Mouse (Mus musculus) lung, adult 2 months (tissue): ENCODE measurements around the gene Tnpo3. TPM values are rescaled to one million over a fixed set of nuclear protein-coding genes. Genes with fewer than 3 reads are reported as not detected.

Experiments
- DNase-seq: peaks from one replicate; pipeline ENCODE4 v3.0.0; 2022
- H3K4me1 ChIP-seq: fragments of 200-500 bp; 2 replicates; pipeline ENCODE4 v1.6.1; 2011; ENCODE audit warnings: low read length; ENCODE audit not compliant: control insufficient read depth, insufficient read depth
- H3K4me3 ChIP-seq: fragments of 200-500 bp; replicated peaks from 2 replicates; pipeline ENCODE3; 2011; ENCODE audit warnings: low read depth, mild to moderate bottlenecking, control low read depth, low read length; ENCODE audit errors: extremely low read depth
- CTCF ChIP-seq: fragments of 200-500 bp; IDR thresholded peaks from 2 replicates; pipeline ENCODE4 v1.5.1; 2011; ENCODE audit warnings: mild to moderate bottlenecking, low read length, control low read depth; ENCODE audit not compliant: insufficient read depth
- POLR2A ChIP-seq: fragments of 200-500 bp; IDR thresholded peaks from 2 replicates; pipeline ENCODE4 v1.6.1; 2011; ENCODE audit warnings: low read depth, mild to moderate bottlenecking, control low read depth, low read length, borderline replicate concordance; ENCODE audit errors: extremely low read depth
- WGBS: fragments of 180-500 bp; shearing (Covaris S2); methylation state at CpG from one replicate; pipeline ENCODE4 v1.1.7; 2018; 5-methylcytosine and 5-hydroxymethylcytosine counted together
- polyA plus RNA-seq: library from polyadenylated mRNA; depleted of rRNA; stranded (reverse); fragments of >200 nt; gene quantifications from 2 replicates; pipeline ENCODE4 v1.2.3, GENCODE M21; 2012; rRNA removed

Gene Tnpo3
- 36.9 and 42.4 TPM in 2 replicates for polyA plus RNA-seq

DNA sequence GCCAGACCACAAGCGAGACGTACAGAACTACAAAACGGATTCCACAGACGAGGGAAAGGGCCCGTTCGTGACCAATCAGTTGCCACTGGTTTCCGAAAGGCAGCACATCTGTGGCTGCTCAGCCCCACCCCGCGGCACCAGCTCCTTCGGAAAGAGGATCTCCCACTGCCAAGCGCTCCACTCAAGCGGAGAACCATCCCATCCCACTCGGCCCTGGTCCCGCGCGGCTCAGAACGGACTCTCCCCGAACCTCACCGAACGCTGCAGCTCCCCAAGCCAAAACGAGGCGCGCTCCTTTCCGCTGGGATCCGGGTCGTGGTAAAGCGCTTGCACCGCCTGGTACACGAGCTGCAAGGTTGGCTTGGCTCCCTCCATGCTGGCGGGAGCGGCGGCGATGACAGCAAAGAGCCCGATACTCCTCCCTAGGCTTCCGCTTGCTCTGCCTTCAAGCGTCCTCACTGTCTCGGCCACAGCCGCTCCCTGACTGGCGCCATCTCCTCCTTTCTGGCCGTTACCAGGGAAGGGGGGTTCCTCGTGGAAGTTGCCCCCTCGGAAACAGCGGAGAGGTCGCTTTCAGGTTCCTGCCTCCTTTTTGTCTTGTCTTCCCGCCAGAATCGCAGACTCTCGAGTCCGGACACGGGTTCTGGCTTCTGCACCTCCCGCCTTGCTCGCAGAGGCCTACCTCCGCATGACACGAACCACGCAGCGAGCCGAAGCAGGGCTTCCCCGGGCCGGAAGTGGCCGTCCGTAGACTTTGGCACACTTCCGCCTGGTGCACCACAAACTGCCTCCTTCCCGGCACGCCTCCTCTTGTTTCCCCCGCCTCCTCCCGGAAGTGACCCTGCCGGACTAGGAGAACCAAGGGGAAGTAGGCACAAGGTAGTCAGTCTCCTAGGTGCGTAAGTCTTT, at the start of gene Tnpo3:
TSS of gene Tnpo3 (minus strand) at position 777 of the 909 bp plus-strand sequence.
- TF ChIP-seq POLR2A (peak; percentile 81), CTCF (no peak)
- under 1% methylated on average over 67 of the region's 67 CpGs for WGBS
- peaks cover 2% of the 10 kb centered on the region; the same call in 1 of the 2 replicates for H3K4me1 ChIP-seq
- DNase-seq = peak; percentile 95
- H3K4me3 ChIP-seq = peak within 1 kb of the TSS; percentile 93

DNA sequence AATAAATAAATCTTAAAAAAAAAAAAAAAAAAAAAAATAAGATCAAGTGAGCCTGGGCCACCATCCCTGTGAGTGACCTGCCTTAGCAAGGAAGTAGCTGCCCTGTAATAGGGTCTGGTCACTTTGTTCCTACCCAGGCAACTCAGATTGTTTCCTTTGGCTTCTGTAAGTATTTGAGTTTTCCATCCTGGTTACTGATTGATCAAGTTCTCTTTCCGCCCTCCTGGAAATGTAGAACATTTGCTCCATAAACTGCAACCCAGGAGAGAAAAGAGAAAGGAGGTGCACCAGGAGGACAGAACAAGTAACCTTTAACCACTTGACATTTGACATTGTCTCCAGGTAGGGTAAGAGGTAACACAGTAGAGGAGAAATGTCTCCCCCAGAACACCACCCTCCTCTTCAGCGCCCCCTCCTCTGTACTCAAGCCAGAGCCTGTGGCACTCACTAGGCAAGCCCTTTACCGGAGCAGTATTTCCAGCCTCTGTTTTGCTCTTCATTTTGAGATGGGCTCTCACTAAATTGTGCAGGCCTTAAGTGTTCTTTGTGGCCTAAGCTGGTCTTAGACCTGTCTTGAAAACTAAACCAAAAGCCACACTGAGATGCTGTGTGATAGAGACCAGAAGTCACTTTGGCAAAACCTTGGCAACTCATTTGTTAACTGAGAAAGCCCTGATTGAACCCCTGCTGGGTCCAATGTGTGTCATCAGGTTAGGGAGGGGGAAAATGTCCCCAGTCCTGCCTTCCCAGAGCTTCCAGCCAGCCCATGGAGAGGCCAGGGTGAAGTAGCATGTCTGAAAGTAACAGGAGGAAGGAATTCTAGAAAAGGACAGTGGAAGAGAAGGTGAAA, 49.2 kb upstream of the Tnpo3 start:
- WGBS = 80% methylated on average over 3 of the region's 3 CpGs
- TF ChIP-seq POLR2A (no peak), CTCF (no peak)
- H3K4me3 ChIP-seq = no peak overlapping the region
- no peak for DNase-seq
- no peaks in the 10 kb centered on the region for H3K4me1 ChIP-seq

DNA sequence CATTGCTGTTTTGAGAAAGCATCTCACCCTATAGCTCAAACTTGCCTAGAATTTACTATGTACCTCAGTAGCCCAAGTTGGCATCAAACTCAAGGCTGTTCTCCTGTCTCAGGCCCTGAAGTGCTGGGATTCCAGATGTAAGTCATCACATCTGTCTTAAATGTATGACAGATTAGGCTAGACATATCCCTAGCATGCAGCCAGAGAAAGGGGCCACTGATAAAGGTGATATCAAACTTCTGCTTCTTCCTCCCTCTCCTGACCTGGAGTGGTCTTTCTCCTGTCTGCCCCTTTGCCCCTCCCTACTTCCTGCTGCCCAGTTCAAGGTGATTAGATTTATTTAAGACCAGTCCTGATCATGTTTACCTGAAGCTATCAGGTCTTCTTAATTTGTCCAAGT, 43.6 kb upstream of the Tnpo3 start:
- TF ChIP-seq CTCF (no peak), POLR2A (no peak)
- no peak for DNase-seq

DNA sequence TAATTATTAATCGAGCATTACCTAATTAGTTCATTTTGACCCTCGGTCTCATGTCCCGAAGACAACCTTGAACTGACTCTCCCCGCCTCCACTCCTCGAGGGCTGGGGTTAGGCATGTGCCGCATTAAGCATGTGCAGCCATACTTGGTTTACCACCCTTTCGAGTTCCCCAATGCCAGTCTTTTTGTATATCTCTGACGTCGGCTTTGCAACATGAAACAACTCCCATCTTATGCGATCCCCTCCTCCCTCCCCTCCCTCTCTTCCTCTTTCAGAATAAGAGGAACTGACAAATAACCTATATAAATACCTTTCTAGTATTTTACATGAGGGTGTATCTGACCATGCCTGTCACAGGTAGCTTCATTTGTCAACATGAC, 40.5 kb upstream of the Tnpo3 start:
- 64% methylated on average over 10 of the region's 10 CpGs for whole genome bisulfite sequencing
- DNase-seq = no peak
- Histone ChIP-seq H3K4me3 (no peak overlapping the region), H3K4me1 (no peaks in the 10 kb centered on the region)
- TF ChIP-seq CTCF = no peak
- TF ChIP-seq POLR2A = no peak

More for the DNA sequence above, 43.6 kb upstream of the Tnpo3 start:
- H3K4me3 ChIP-seq = no peak overlapping the region
- no peaks in the 10 kb centered on the region for H3K4me1 ChIP-seq

DNA sequence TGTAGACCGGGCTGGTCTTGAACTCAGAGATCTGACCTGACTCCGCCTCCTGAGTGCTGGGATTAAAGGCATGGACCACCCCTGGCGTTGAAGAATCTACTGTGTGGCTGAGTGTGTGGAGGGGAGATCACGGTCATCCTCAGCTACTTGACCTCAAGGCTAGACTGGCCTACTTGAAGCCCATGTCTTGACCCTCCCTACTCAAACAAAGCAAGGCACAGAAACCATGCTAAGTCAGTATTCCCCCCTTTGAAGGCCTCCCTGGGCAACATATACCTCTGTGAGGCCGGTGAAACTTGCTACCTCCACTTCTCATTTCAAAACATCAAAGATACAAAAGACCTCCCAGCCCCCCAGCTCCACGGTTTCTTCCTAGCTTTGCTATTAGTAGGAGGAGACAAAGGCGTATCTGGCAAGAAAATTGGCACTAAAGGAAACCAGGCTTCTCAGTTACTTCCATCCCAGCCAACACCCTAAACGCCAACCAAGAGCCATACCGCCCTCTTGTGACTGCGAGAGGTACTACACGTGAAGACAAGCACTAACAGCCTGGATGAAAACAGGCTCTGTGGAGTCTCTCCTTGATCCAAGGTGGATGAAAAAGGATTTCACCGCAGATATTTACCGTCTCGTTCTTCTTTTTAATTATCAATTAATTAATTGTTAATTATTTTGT, 39.9 kb upstream of the Tnpo3 start:
- peak; percentile 85 for DNase-seq
- Histone ChIP-seq H3K4me3 (no peak overlapping the region), H3K4me1 (no peaks in the 10 kb centered on the region)
- TF ChIP-seq POLR2A = no peak
- TF ChIP-seq CTCF = peak; percentile 98
- 27% methylated on average over 14 of the region's 14 CpGs for WGBS

DNA sequence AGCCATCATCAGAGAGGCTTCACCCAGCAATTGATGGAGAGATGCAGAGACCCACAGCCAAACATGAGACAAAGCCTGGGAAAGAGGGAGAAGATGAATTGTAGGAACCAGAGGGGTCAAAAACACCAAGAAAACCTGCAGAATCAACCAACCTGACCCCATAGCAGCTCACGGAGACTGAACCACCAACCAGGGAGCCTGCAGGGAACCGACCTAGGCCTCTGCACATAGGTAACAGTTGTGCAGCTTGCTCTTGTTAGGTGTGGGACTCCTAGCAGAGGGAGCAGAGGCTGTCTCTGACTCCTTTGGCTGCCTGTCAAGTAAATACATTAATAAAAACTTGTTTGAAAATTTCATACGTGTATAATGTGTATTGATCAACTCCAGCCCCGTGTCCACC, 32.1 kb upstream of the Tnpo3 start:
- H3K4me1 ChIP-seq = no peaks in the 10 kb centered on the region
- TF ChIP-seq CTCF (no peak), POLR2A (no peak)
- H3K4me3 ChIP-seq = no peak overlapping the region
- DNase-seq = no peak
- WGBS = 79% methylated on average over 4 of the region's 4 CpGs

DNA sequence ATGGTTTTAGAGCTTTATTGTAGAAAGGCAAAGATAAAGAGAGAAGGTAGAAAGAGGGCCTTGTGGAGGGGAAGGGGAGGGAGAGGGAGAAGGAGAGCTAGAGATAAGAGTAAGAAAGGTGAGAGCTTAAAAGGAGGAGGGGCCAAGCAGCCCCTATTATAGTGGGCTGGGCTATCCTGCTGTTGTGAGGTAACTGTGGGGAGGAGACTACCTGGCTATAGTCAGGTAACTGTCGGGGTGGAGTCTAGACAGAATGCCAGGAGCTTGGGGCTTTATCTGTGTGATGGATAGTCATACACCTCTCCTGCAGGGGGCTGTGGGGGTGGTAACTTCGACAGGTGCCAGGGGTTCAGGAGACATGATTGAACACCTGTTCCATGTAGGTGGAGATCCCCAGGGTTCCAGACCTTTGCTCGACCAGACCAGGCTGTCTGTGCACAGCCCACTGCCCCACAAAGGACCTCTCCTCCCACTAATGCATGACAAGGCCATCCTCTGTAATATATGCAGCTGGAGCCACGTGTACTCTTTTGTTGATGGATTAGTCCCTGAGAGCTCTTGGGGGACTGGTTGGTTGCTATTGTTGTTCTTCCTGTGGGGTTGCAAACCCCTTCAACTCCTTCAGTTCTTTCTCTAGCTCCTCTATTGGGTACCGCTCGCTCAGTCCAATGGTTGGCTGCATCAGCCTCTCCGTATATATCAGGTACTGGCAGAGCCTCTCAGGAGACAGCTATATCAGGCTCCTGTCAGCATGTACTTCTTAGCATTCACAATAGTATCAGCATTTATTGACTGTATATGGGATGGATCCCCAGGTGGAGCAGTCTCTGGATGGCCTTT, 30.1 kb upstream of the Tnpo3 start:
- H3K4me3 ChIP-seq = no peak overlapping the region
- H3K4me1 ChIP-seq = no peaks in the 10 kb centered on the region
- DNase-seq = no peak
- TF ChIP-seq CTCF (no peak), POLR2A (no peak)
- 42% methylated on average over 7 of the region's 7 CpGs for WGBS

DNA sequence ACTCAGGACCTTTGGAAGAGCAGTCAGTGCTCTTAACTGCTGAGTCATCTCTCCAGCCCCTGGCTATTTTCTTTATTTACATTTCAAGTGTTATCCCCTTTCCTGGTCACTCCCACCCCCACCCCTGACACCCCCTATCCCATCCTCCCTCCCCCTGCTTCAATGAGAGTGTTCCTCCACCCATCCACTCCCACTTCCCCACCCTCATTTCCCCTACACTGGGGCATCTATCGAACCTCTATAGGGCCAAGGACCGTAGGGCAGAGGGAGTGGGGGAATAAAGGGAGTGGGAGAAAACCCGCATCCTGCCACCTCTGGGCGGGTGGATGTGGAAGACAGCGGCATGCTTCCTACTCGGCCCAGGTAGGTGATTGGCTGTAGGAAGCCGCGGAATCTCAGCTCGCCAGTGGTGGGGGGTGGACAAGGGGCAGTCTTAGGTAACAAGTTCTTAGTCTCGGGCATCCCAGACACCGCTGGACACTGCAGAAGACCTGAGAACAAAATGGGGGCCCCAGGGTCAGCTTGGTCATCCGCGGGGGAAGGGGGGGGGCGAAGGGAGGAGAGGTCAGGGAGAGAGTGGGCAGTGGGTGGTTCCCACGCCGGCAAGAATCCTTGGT, 29.3 kb upstream of the Tnpo3 start:
- no peak for TF ChIP-seq POLR2A
- no peak for TF ChIP-seq CTCF
- 11% methylated on average over 15 of the region's 16 CpGs for WGBS
- no peaks in the 10 kb centered on the region for H3K4me1 ChIP-seq
- DNase-seq = no peak
- H3K4me3 ChIP-seq = no peak overlapping the region
